Mouse (Mus musculus): ENCODE results near the gene Cnr2.

The Cnr2 gene

DNA sequence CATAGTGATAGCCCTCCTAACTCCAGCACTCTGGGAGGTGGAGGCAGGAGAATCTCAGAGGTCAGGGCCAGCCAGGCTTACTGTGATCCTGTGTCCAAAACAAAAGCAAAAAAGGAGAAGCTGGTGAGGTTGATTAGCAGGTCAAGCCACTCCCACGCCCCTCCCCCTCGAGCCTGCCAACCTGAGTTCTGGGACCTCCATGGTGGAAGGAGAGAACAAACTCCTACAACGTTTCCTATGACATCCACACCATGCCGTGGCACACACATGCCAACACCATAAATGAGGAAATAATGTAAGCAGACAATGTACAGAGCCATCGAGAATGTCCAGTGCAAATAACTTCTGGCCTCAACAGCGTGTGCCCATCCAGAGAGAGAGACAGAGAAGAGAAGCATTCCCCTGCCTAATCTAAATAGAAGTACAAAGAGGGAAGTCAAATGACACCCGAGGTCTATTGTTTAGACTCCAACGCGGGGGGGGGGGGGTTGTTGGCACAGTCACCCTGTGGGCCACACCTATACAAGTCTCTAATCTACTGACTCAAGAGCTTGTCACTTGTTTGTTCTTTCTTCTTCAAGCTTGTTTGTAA lies 19.1 kb upstream of the Cnr2 start:
- no peak for DNase-seq (ENCODE audit: low read depth, low spot score)

DNA sequence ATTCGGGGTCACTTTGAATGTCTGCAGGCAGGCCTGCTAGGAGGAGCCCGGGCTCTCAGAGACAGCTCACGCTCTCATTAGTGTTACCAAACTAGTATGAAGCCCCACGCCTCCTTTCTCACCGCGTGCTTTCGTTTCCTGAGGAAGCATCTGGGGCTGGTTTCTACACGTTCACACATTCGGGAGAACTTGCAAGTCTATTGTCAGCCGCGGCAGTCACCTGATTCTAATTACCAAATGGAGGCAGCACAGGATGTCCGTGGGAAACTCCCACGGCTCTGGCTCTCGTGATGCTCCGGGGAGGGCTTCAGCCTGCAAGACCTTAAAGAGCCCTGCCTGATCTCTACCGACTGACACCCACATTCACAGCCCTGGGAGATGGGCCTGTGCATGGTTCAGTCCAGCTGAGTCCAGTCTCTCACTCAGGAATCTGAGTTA lies 18.6 kb upstream of the Cnr2 start:
- peak; percentile 61 for DNase-seq (ENCODE audit: low read depth, low spot score)

GRCm38 (mm10) chr4:135877742-135878141 lies 17.5 kb upstream of the Cnr2 start:
- peak; percentile 81 for DNase-seq (ENCODE audit: low read depth, low spot score)

- DNase-seq (ENCODE audit: low read depth, low spot score) = no peak
Measured at GRCm38 (mm10) chr4:135879021-135879420, 16.2 kb upstream of the Cnr2 start.

DNA sequence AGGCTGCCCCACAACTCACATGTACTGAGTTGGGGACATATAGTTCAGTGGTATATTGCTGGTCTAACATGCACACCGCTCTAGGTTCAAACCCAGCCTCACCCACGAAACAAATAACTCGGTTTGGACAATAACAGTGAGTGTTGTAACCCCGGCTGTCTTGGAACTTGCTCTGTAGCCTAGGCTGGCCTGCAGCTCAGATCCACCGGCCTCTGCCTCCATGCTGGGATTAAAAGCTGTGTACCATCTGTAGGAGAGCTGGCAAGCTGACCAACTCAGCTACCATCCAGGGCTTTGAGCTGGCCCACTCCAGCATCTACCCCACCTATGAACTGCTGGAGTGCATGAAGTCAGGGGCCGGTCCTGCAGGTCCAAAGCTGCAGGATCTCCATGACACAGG lies 15.2 kb upstream of the Cnr2 start:
- DNase-seq (ENCODE audit: low read depth, low spot score) = no peak

GRCm38 (mm10) chr4:135880576-135880975 lies 14.6 kb upstream of the Cnr2 start:
- DNase-seq (ENCODE audit: low read depth, low spot score) = no peak

- no peak for DNase-seq (ENCODE audit: low read depth, low spot score)
Measured at GRCm38 (mm10) chr4:135882023-135882422, 13.2 kb upstream of the Cnr2 start.

DNA sequence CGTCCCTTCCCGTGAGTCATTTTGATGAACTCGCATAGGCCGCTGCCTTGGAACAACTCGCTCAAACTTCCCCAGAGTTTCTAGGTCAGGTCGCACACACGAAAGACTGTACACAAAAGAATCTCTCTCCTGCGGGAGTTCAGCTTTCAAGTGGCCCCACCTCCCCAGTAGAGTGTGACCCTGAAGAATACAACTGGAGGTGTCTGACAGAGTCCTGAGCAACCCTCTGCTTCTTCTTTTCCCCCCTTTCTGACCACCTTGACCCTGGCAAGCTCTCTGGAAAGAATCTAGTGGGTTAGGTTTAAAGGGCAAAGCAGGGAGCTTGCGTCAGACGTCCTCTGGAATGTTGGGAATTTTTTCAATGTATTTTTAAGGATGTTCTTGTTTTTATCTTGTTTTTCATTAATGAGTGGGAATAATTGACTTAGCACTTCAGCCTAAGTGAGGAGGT lies 11.8 kb upstream of the Cnr2 start:
- no peak for DNase-seq (ENCODE audit: low read depth, low spot score)

GRCm38 (mm10) chr4:135883881-135884516 lies 11.2 kb upstream of the Cnr2 start:
- DNase-seq (ENCODE audit: low read depth, low spot score) = no peak

- DNase-seq (ENCODE audit: low read depth, low spot score) = no peak
Measured at GRCm38 (mm10) chr4:135884531-135884930, 10.7 kb upstream of the Cnr2 start.

GRCm38 (mm10) chr4:135885676-135886075 lies 9.5 kb upstream of the Cnr2 start:
- no peak for DNase-seq (ENCODE audit: low read depth, low spot score)

DNA sequence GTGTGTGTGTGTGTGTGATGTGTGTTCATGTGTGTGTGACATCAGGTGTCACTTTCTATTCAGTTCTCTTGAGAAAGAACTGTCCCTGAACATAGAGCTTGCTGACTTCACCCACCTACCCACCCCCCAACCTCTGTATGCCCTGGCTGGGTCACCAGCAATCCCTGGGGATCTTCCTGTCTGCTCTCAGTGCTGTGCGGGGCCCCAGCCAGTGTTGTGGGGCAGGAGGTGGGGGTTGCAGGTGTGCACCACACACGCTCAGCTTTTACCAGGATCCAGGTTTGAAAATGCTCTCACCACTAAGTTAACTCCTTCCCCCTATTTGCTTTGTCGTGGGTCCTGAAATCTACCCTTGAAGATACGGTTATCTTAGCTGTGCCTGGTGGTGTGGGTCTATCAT lies 9.0 kb upstream of the Cnr2 start:
- DNase-seq (ENCODE audit: low read depth, low spot score) = no peak

DNA sequence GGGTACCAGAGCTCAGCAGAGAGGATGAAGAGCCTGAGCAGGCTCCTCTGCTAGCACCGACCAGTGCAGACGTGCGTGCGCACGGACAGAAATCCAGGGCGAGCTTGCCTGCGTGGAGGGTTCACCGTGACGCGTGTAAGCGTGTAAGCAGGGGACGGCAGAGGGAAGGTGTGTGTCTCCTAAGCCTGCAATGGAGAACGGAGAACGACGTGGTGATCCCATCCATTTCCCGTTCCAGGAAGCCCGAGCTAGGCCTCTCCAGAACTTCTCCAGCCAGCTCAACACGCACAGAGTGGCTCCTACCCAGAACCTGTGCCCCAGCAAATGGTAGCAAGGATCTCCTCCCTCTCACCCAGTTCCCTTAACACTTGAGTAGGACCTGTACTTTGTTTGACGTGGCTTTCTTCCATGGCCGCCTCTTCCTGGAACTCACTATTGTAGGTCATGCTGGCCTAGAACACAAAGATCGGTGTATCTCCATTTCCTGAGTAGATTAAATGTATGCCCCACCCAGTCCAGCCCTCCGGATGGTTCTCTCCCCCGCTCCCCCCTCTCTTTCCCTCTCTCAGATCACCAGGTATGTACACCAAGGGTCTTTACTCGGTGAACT lies 6.6 kb upstream of the Cnr2 start:
- DNase-seq (ENCODE audit: low read depth, low spot score) = no peak

DNA sequence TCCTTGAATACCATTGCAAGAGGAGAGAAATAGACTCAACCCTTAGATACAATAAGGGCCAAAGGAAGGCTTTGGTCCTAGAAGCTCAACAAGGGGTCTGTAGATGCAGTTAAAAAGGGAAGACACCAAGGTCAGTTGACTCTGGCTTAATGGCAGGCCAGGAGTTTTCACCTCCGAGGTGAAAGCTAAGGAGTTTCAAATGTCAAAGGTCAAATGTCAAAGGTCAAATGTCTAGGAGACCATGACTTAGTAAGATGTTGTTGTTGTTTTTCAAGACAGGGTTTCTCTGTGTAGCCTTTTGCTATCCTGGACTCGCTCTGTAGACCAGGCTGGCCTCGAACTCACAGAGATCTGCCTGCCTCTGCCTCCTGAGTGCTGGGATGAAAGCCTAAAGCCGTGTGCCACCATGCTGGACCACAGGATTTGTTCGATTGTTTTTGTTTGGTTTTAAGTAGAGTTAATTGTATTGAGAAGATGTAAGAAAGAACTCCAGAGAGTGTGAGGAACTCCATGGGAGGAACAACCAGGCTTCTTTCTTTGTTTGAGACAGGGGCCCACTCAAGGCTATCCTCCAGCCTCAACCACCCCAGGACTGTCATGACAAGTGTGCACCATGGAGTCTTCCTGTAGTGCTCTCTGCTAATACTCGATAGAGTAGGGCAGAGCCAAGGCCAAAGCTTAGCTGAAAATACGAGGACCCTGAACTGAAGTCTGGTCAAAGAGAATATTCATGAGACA lies 5.9 kb upstream of the Cnr2 start:
- DNase-seq (ENCODE audit: low read depth, low spot score) = no peak

- DNase-seq (ENCODE audit: low read depth, low spot score) = peak; percentile 80
Measured at GRCm38 (mm10) chr4:135889884-135890283, 5.3 kb upstream of the Cnr2 start.

DNA sequence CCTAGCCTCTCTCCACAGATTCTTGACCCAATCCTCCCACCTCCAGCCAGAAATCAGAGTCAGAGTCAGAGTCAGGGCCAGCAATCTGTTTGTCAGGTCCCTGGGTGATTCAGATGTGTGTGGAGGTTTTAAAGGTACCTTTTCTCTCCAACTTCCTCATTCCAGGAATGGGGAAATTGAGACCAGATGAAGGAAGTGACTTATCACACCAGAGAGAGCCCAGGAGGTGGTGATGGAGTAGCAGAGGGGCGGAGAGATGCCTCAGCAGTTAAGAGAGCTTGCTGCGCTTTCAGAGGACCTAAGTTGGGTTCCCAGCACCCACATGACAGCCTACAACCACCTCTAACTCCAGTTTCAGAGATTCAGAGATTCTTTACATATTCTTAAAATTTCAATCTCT lies 3.7 kb upstream of the Cnr2 start:
- DNase-seq (ENCODE audit: low read depth, low spot score) = no peak

DNA sequence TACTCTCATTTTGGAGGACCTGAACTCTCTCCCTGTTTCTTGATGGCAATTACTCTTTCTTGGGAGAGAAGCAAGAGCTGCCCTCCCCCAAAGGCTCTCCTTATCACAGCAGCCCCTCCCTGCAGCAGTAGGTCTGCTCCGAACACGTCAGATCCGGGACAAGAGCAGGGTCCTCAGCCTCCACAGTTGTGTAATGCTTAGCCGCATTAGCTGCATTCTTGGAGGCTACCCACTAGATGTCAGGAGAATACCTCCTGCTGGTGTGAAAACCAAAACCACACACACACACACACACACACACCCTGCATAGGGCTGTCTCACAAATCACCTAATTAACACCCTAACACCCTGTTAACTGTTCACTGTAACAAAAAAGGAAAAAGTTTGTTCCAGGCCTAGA lies 2.3 kb upstream of the Cnr2 start:
- no peak for DNase-seq (ENCODE audit: low read depth, low spot score)

- DNase-seq (ENCODE audit: low read depth, low spot score) = no peak
Measured at GRCm38 (mm10) chr4:135896157-135896556, 963 bp downstream of the Cnr2 start.

DNA sequence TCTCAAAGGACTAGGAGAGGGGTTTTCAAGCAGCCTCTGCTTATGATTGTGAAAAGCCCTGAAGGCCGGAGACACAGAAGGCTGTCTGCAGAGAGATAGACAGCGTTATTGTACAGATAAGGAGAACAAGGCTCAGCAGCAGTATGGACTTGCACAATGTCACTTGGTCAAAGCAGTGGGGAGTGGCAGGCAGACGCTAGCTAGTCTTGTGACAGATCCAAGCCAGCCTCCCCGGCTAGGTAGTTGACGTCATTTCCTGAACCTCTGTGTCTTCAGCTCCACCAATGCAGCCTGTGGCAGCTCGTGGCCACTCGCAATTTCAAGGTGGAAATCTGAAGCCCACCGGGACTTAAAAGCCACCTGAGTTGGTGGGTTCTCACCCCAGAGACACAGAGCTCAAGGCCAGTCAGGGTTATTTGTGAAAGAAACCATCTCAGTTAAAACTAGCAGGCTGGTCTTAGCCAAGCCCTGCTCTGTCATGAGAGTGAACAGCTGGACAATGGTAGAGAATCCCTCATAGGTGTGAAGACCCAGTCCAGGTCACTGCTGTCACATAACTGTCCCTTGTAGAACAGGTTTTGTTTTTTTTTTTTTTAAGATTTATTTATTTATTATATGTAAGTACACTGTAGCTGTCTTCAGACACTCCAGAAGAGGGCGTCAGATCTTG lies 3.3 kb downstream of the Cnr2 start:
- no peak for DNase-seq (ENCODE audit: low read depth, low spot score)

DNA sequence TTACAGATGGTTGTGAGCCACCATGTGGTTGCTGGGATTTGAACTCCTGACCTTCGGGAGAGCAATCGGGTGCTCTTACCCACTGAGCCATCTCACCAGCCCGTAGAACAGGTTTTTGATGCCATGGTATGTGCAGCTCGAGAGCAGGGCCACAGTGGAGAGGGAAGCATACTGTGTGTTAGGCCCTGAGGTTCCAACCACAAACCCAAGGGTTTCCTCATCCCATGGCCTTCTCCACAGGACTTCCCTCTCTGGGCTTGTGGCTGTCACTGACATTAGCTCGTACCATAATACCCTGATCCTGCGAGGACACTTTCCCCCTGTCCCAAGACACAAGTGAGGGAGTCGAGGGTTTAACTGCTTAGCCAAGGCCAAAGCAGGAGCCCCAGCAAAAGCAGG lies 3.9 kb downstream of the Cnr2 start:
- DNase-seq (ENCODE audit: low read depth, low spot score) = no peak

GRCm38 (mm10) chr4:135900008-135900407 lies 4.8 kb downstream of the Cnr2 start:
- no peak for DNase-seq (ENCODE audit: low read depth, low spot score)

All from 3T3-L1 (cell line).